Mouse (Mus musculus) G1E (cell line): ENCODE results near the gene Dazl. TPM values are rescaled to one million over a fixed set of nuclear protein-coding genes. Genes with fewer than 3 reads are reported as not detected.

Experiments used
- ATAC-seq: 2 replicates; pipeline ENCODE4 v1.8.0; 2016; ENCODE audit warnings: mild to moderate bottlenecking; ENCODE audit not compliant: insufficient number of reproducible peaks, poor library complexity, low FRiP score, severe bottlenecking; ENCODE audit errors: extremely low read depth
- DNase-seq: peaks from one replicate; pipeline ENCODE4 v3.0.0; 2012; ENCODE audit warnings: low spot score
- H3K27me3 ChIP-seq: 2 replicates; pipeline ENCODE4 v1.6.1; 2012; ENCODE audit warnings: mild to moderate bottlenecking, low read length, inconsistent platforms; ENCODE audit not compliant: insufficient read depth
- H3K36me3 ChIP-seq: replicated peaks from 2 replicates; pipeline ENCODE3; 2012; ENCODE audit warnings: mild to moderate bottlenecking, inconsistent platforms
- H3K4me1 ChIP-seq: 2 replicates; pipeline ENCODE4 v1.6.1; 2012; ENCODE audit warnings: low read depth, low read length, inconsistent platforms, mixed read lengths; ENCODE audit not compliant: insufficient read depth
- H3K4me3 ChIP-seq: 2 replicates; pipeline ENCODE4 v1.5.1; 2012; ENCODE audit warnings: low read depth, mild to moderate bottlenecking, inconsistent platforms, low read length, moderate library complexity, mixed read lengths
- H3K9me3 ChIP-seq: replicated peaks from 2 replicates; pipeline ENCODE4 v1.6.1; 2012; ENCODE audit warnings: inconsistent platforms
- CTCF ChIP-seq: IDR thresholded peaks from 2 replicates; pipeline ENCODE4 v1.5.1; 2012; ENCODE audit warnings: low read depth, low read length, inconsistent platforms, mixed read lengths
- GATA1 ChIP-seq: IDR thresholded peaks from 2 replicates; pipeline ENCODE4 v1.6.1; 2012; ENCODE audit warnings: borderline replicate concordance, low read length, inconsistent platforms, mixed read lengths
- GATA2 ChIP-seq: IDR thresholded peaks from 2 replicates; pipeline ENCODE4 v1.6.1; 2012; ENCODE audit warnings: low read depth, low read length, inconsistent platforms, borderline replicate concordance
- POLR2AphosphoS5 ChIP-seq: IDR thresholded peaks from 2 replicates; pipeline ENCODE4 v1.6.1; 2012; ENCODE audit warnings: low read depth, low read length, inconsistent platforms; ENCODE audit not compliant: insufficient replicate concordance
- TAL1 ChIP-seq: conservative IDR thresholded peaks from 2 replicates; pipeline ENCODE4 v1.6.1; 2012; ENCODE audit warnings: low read depth, low read length, inconsistent platforms, mixed read lengths
- polyA plus RNA-seq: library from polyadenylated mRNA; stranded (reverse); fragments of >175 nt; gene quantifications from 2 replicates; pipeline ENCODE4 v1.2.3, GENCODE M21; 2012
- total RNA-seq, 2 experiments: library from RNA; stranded (forward) in 1 of 2; stranded (reverse) in 1 of 2; fragments of 200-1000 nt in 1 of 2; fragments of >200 nt in 1 of 2; fragmentation: Nextera tagmentation in 1 of 2; gene quantifications; 2 replicates each; pipeline ENCODE4 v1.2.3; 2014 to 2017

The Dazl gene
- total and polyA plus RNA-seq, 3 experiments = 0.05 TPM; not detected in 2

GRCm38 (mm10) chr17:50330245-50330644 lies 36.8 kb upstream of the Dazl start:
- Histone ChIP-seq H3K36me3 (no peaks in the 10 kb centered on the region), H3K27me3 (no peaks in the 10 kb centered on the region), H3K4me1 (no peaks in the 10 kb centered on the region), H3K9me3 (peaks cover 52% of the 10 kb centered on the region), H3K4me3 (no peak overlapping the region)
- DNase-seq (no peak), ATAC-seq (no peak)
- TF ChIP-seq CTCF (no peak), GATA2 (no peak), TAL1 (no peak), POLR2AphosphoS5 (no peak), GATA1 (no peak)

- no peak for TF ChIP-seq POLR2AphosphoS5
- no peak for TF ChIP-seq GATA1
- TF ChIP-seq GATA2 = no peak
- TF ChIP-seq CTCF = no peak
- TF ChIP-seq TAL1 = no peak
- H3K9me3 ChIP-seq = peaks cover 38% of the 10 kb centered on the region
- ATAC-seq = no peak
- no peaks in the 10 kb centered on the region for H3K27me3 ChIP-seq
- no peaks in the 10 kb centered on the region for H3K4me1 ChIP-seq
- no peaks in the 10 kb centered on the region for H3K36me3 ChIP-seq
- no peak overlapping the region for H3K4me3 ChIP-seq
- DNase-seq = no peak
These were observed 31.2 kb upstream of the Dazl start for GRCm38 (mm10) chr17:50324658-50325057.

- Histone ChIP-seq H3K36me3 (no peaks in the 10 kb centered on the region), H3K9me3 (peaks cover 35% of the 10 kb centered on the region), H3K4me1 (no peaks in the 10 kb centered on the region), H3K27me3 (no peaks in the 10 kb centered on the region), H3K4me3 (no peak overlapping the region)
- DNase-seq (no peak), ATAC-seq (no peak)
- TF ChIP-seq POLR2AphosphoS5 = no peak
- TF ChIP-seq GATA2 = no peak
- TF ChIP-seq CTCF = no peak
These were observed 25.4 kb upstream of the Dazl start for GRCm38 (mm10) chr17:50318810-50319209.

- no peak overlapping the region for H3K4me3 ChIP-seq
- TF ChIP-seq TAL1 = no peak
- no peak for TF ChIP-seq CTCF
- no peak for DNase-seq
- H3K9me3 ChIP-seq = peaks cover 29% of the 10 kb centered on the region
- H3K27me3 ChIP-seq = no peaks in the 10 kb centered on the region
- ATAC-seq = no peak
- H3K4me1 ChIP-seq = no peaks in the 10 kb centered on the region
- H3K36me3 ChIP-seq = no peaks in the 10 kb centered on the region
These were observed 23.0 kb upstream of the Dazl start for GRCm38 (mm10) chr17:50316216-50317150.

- Histone ChIP-seq H3K4me1 (no peaks in the 10 kb centered on the region), H3K27me3 (no peaks in the 10 kb centered on the region), H3K4me3 (no peak overlapping the region), H3K36me3 (no peaks in the 10 kb centered on the region), H3K9me3 (peaks cover 35% of the 10 kb centered on the region)
- DNase-seq (no peak), ATAC-seq (no peak)
- TF ChIP-seq TAL1 = no peak
- TF ChIP-seq GATA1 = no peak
- no peak for TF ChIP-seq GATA2
- no peak for TF ChIP-seq CTCF
- TF ChIP-seq POLR2AphosphoS5 = no peak
These were observed 16.8 kb upstream of the Dazl start for GRCm38 (mm10) chr17:50310148-50310802.

- peaks cover 36% of the 10 kb centered on the region for H3K9me3 ChIP-seq
- no peaks in the 10 kb centered on the region for H3K4me1 ChIP-seq
- H3K27me3 ChIP-seq = no peaks in the 10 kb centered on the region
- H3K4me3 ChIP-seq = no peak overlapping the region
- H3K36me3 ChIP-seq = no peaks in the 10 kb centered on the region
- DNase-seq (no peak), ATAC-seq (no peak)
- TF ChIP-seq GATA2 (no peak), CTCF (no peak)
These were observed 16.2 kb upstream of the Dazl start for GRCm38 (mm10) chr17:50309512-50310072.
